Mouse (Mus musculus): ENCODE results near the gene Thap12.

DNA sequence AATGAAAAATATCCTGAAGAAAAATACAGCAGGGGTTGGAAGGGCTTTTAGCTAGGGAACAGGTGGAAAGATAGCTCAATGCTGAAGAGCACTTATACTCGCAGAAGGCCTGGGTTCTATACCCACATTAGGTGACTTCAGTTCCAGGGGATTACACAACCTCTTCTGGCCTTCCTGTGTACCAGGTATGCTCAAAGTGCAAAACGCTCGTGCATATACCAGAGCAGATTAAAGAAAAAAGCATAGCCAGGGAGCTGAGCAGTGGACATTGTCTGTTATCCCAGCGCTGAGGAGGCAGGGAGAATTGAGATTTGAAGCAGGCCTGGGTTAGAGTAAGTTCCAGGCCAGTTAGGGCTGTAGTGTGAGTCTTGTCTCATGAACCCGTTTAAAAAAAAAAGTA, 1.4 kb downstream of the Thap12 start:
- TF ChIP-seq POLR2A (IDR thresholded peaks at IDR 0.05; ENCODE audit: insufficient read length, low read depth), result no peak
- no peak for TF ChIP-seq TCF12 (IDR thresholded peaks at IDR 0.05; ENCODE audit: insufficient read depth, poor library complexity, severe bottlenecking)
- no peak for TF ChIP-seq POLR2AphosphoS2 (IDR thresholded peaks at IDR 0.05; ENCODE audit: insufficient read length, low read depth)
- no peak for TF ChIP-seq MAX (IDR thresholded peaks at IDR 0.05; ENCODE audit: low read depth)
- no peak for TF ChIP-seq CEBPB (IDR thresholded peaks at IDR 0.05; ENCODE audit: insufficient read depth, poor library complexity, severe bottlenecking)
- TF ChIP-seq E2F4 (IDR thresholded peaks at IDR 0.05; ENCODE audit: insufficient read depth), result no peak
